Mouse (Mus musculus) cerebellum, adult 11 months (tissue): ENCODE measurements around the gene Gm10985.

Source experiments
- DNase-seq: peaks from one replicate; pipeline ENCODE4 v3.0.0; 2022

Gene Gm10985

DNA sequence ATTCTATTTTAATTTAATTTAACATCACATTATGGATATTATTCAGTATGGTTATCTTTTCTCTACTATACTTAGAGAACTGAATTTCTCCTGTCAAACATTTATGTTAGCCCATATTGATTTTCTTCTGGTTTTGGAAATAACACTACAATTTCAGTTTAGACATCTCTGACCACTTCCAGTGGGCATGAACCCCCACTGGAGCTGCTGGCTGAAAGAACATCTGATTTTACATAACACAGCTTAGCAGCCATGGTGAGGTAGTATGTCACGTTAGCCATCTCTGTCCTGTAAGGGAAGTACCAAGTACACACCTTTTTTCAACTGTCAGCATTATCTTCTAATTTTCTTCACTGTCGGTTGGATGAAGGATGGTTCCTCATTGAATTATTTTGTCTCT, at the start of gene Gm10985:
Gm10985 (plus strand) TSS at position 301 of the 400 bp plus-strand sequence.
- DNase-seq, result no peak

GRCm38 (mm10) chr3:53796933-53797332, 48.0 kb upstream of the Gm10985 start:
- no peak for DNase-seq

- no peak for DNase-seq
These were observed 45.2 kb upstream of the Gm10985 start for GRCm38 (mm10) chr3:53799671-53800070.

DNA sequence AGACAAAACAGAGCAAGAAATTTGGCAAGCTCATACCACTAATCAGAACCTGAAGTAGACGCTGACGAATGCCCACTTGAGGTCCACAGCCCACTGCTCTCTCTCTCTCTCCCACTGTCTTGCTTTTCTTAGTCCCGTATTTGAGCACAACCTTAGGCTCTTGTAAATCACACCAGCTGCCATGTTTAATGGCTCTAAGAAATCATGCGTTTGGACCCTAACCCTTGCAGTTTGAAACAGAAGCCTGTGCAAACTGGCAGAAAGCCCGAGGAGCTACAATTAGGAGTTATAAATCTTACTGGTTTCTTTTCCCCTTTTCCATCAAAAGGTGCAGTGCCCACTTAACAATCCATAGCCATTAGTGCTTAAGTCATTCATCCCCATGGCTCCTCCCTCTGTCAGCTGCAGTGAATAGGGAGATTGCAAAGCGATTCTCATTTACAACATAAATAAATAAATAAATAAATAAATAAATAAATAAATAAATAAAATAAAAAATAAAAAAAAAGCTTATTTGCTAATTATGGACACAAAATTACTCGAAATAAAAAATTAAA, 31.4 kb upstream of the Gm10985 start:
- DNase-seq, result no peak

DNA sequence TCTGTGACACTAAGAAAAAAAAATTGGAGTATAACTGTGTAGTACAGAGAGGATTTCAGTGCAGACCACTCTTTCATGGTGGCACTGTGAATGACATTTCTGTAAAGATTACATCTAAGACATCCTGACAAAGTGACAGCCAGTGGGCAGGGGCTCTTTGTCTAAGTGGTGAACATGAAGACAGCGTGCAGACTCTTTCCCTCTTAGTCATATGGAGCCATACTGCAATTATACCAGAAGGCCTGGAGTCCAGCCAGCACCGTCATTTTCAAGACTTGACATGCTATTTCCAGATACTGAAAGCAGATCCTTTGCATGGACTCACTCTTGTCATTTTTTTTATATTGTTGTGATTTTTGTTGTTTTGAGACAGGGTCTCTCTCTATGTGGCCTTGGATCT, 10.6 kb upstream of the Gm10985 start:
- no peak for DNase-seq

GRCm38 (mm10) chr3:53846206-53846928, 1.5 kb downstream of the Gm10985 start:
- DNase-seq, result no peak

DNA sequence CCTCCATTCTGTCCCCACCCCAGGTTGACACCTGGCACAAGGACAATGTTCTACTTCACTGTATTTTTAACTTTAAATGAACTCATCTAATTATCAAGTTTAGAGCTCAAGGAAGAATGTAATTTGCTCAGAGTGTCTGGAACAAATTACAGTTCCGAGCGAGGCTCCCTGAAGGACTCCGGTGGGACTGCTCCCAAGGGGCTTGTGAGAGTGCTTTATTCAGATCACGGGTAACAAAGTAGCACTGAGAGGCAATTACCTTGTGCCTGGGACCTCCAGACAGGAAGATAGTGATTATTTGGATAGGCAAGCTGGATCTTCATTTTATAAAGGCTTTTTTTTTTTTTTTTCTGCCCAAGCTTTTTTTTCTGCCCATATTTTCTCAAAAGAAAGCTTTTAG, 2.8 kb downstream of the Gm10985 start:
- no peak for DNase-seq

DNA sequence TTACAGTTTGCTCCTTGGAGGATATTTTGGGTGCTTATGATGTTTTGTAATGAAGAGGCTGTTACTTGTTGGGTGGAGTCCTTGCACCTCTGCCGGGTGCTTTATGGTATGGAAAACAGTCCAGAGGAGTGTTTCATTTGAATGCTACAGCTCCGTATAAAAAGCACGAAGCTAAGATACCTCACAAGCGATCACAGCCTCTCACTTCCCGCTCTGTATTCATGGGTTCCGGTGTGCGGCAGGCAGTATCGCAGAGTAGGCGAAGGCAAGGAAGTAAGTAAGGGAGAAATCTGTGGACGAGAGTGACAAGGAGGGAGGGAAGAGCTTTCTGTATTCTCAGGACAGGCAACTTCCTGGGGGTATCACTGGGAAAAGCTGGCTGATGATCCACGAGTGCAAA, 3.4 kb downstream of the Gm10985 start:
- DNase-seq, result no peak

DNA sequence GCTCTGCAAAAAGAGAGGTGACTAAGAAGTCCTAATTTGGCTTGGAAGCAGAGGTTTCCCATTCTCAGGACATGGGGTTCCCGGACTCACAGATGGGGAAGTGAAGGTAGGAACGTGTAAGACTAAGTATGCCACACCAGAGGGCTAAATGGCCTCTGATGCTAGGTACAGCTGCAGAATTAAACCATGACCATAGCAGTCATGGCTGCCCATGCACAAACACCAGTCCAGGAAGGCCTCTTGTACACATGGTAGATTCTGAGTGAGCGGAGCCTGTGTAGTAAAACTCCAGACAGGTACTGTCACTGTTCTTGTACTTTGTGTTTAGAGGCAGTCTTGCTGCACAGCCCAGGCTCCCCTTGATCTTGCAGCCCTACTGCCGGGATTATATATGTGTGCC, 9.4 kb downstream of the Gm10985 start:
- DNase-seq, result no peak

- DNase-seq, result no peak
These were observed 9.9 kb downstream of the Gm10985 start for GRCm38 (mm10) chr3:53854831-53855230.

- peak; percentile 91 for DNase-seq
These were observed 18.7 kb downstream of the Gm10985 start, which contains the start of gene Ufm1 for GRCm38 (mm10) chr3:53863383-53864220. Ufm1 (minus strand) TSS chr3:53863830.

- DNase-seq, result no peak
These were observed 23.3 kb downstream of the Gm10985 start for GRCm38 (mm10) chr3:53868212-53868611.

GRCm38 (mm10) chr3:53869263-53869662, 24.4 kb downstream of the Gm10985 start:
- no peak for DNase-seq

GRCm38 (mm10) chr3:53870482-53870881, 25.6 kb downstream of the Gm10985 start:
- DNase-seq, result no peak

DNA sequence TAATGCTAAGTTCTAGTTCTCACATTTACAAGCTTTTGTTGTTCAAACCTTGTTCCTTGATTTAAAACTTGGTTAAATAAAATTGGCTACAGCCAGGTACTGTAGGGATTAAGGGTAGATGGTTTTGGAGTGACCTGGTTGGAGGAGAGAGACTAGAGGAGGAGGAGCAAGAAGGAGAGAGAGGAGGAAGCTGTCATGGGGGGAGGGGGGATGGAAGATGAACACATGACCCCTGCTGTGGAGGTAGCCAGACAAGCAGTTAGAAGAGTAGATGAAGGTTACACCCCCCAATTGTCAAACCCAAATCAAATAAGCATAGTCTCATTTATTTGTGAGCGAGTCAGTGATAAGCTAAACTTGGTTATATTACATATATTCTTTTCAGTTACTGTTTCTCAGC, 26.7 kb downstream of the Gm10985 start:
- DNase-seq, result no peak

DNA sequence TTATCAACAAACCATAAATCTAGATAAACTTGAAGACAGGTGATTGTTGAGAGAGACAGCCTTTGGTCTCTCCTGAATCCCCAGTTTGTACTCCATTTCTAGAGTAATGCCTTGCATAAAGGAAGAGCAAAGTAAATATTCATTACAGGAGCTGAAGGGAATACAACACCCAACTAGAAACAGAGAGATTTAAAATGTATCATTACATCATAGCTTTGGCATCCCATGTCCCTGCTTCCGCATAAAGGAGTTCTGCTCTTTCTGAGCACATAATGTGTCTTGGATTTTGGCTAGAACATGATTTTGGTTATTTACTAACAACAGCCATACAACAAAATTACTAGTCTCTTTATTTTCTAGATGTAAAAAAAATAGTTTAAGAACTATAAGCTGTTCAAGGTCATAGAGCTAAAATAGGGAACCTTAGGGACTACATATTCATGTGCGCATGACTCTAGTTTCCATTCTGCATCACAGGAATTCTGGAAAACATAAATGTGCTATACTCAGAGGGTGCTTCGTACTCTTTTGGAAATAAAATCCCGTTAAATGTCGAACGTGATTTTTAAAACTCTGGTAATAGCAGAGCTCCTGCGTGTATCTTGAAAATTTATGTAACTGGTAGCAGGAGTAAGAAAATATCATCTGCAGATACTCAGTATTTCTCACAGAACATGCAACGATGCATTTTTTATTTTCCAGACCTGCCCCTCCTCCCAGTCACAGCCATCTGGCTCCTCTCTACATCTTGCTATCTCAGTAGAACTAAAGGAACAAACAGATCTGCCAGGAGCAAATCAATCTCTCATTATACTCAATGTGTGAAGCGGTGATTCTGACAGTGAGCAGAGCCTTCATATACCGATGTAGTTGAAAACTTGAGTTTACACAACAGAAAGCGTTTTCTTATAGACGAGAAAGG, 46.0 kb downstream of the Gm10985 start:
- no peak for DNase-seq
